Mouse (Mus musculus) intestine, embryonic 16.5 days (tissue): ENCODE results near the gene Uvrag. TPM values are rescaled to one million over a fixed set of nuclear protein-coding genes. Genes with fewer than 3 reads are reported as not detected.
A peak's percentile ranks its signal among the peaks of the same experiment; 100 is the strongest.

Experiments used
- ATAC-seq: fragments of 200-750 bp; cut with Nextera tagmentation; 2 replicates; pipeline ENCODE4 v1.8.0; 2017; ENCODE audit warnings: moderate TSS enrichment, moderate library complexity
- H3K27ac ChIP-seq: fragments of 300-500 bp; sonication (generic); 2 replicates; pipeline ENCODE4 v1.5.1; 2014; ENCODE audit warnings: mild to moderate bottlenecking, low read length
- H3K27me3 ChIP-seq: fragments of 300-500 bp; sonication (generic); replicated peaks from 2 replicates; pipeline ENCODE4 v1.6.1; 2014; ENCODE audit warnings: low read length, control low read depth, mixed read lengths; ENCODE audit not compliant: control insufficient read depth, insufficient read depth
- H3K36me3 ChIP-seq: fragments of 300-500 bp; sonication (generic); 2 replicates; pipeline ENCODE4 v1.6.1; 2014; ENCODE audit warnings: low read length, control low read depth; ENCODE audit not compliant: control insufficient read depth, insufficient read depth
- H3K4me1 ChIP-seq: fragments of 300-500 bp; sonication (generic); 2 replicates; pipeline ENCODE4 v1.6.1; 2014; ENCODE audit warnings: low read length, control low read depth, mixed read lengths; ENCODE audit not compliant: control insufficient read depth, insufficient read depth
- H3K4me2 ChIP-seq: fragments of 300-500 bp; sonication (generic); 2 replicates; pipeline ENCODE4 v1.6.1; 2014; ENCODE audit warnings: low read depth, low read length, control low read depth
- H3K4me3 ChIP-seq: fragments of 300-500 bp; sonication (generic); 2 replicates; pipeline ENCODE4 v1.5.1; 2014; ENCODE audit warnings: mild to moderate bottlenecking, low read length
- H3K9ac ChIP-seq: fragments of 300-500 bp; sonication (generic); 2 replicates; pipeline ENCODE4 v1.6.1; 2014; ENCODE audit warnings: low read depth, low read length
- H3K9me3 ChIP-seq: fragments of 300-500 bp; sonication (generic); 2 replicates; pipeline ENCODE4 v1.6.1; 2016; ENCODE audit warnings: low read length, control low read depth; ENCODE audit not compliant: control insufficient read depth
- WGBS: fragments of 180-500 bp; shearing (Covaris S2); extraction: QIAGEN DNeasy Blood & Tissue Kit; methylation state at CpG from one replicate; pipeline ENCODE4 v1.1.7; 2014; 5-methylcytosine and 5-hydroxymethylcytosine counted together
- polyA plus RNA-seq: library from polyadenylated mRNA; unstranded; fragments of >200 nt; fragmentation: Nextera tagmentation; extraction: Ambion mirVana; gene quantifications from 2 replicates; pipeline ENCODE4 v1.2.1, GENCODE M21; 2015

The Uvrag gene
- polyA plus RNA-seq, 1 experiment from 2014 or later: 17.4 TPM

- Histone ChIP-seq H3K36me3 (no peaks in the 10 kb centered on the region; the same call in 1 of the 2 replicates), H3K9me3 (no peaks in the 10 kb centered on the region), H3K4me3 (no peak overlapping the region), H3K4me2 (no peak overlapping the region), H3K9ac (no peak overlapping the region), H3K4me1 (peaks cover 59% of the 10 kb centered on the region), H3K27ac (no peak overlapping the region), H3K27me3 (no peaks in the 10 kb centered on the region)
- 70% methylated on average over 9 of the region's 9 CpGs for WGBS
- no peak for ATAC-seq
Observed at GRCm38 (mm10) chr7:99169717-99170403, 28.9 kb upstream of the Uvrag start.

GRCm38 (mm10) chr7:99168756-99169155 is 27.8 kb upstream of the Uvrag start:
- no peaks in the 10 kb centered on the region for H3K27me3 ChIP-seq
- H3K36me3 ChIP-seq: no peaks in the 10 kb centered on the region; the same call in 1 of the 2 replicates
- peak overlapping the region; percentile 92 for H3K27ac ChIP-seq
- peaks cover 61% of the 10 kb centered on the region for H3K4me1 ChIP-seq
- no peak for ATAC-seq
- no peaks in the 10 kb centered on the region for H3K9me3 ChIP-seq
- peak overlapping the region; percentile 40 for H3K9ac ChIP-seq
- WGBS: 71% methylated on average over 6 of the region's 6 CpGs
- H3K4me3 ChIP-seq: no peak overlapping the region
- H3K4me2 ChIP-seq: no peak overlapping the region

- Histone ChIP-seq H3K27ac (peak overlapping the region; percentile 92), H3K9ac (peak overlapping the region; percentile 40; the same call in 1 of the 2 replicates), H3K27me3 (no peaks in the 10 kb centered on the region), H3K4me1 (peaks cover 63% of the 10 kb centered on the region), H3K36me3 (no peaks in the 10 kb centered on the region; the same call in 1 of the 2 replicates), H3K4me3 (no peak overlapping the region), H3K4me2 (peak overlapping the region; percentile 13; the same call in 1 of the 2 replicates), H3K9me3 (no peaks in the 10 kb centered on the region)
- WGBS: 43% methylated on average over 5 of the region's 5 CpGs
- ATAC-seq: peak; percentile 94
Observed at GRCm38 (mm10) chr7:99167939-99168338, 27.0 kb upstream of the Uvrag start.

- ATAC-seq: no peak
- no peak overlapping the region; the same call in 1 of the 2 replicates for H3K9ac ChIP-seq
- H3K4me2 ChIP-seq: no peak overlapping the region
- H3K36me3 ChIP-seq: no peaks in the 10 kb centered on the region; the same call in 1 of the 2 replicates
- no peaks in the 10 kb centered on the region for H3K9me3 ChIP-seq
- H3K4me1 ChIP-seq: peaks cover 61% of the 10 kb centered on the region
- H3K27me3 ChIP-seq: no peaks in the 10 kb centered on the region
- 80% methylated on average over 8 of the region's 8 CpGs for WGBS
- no peak overlapping the region for H3K4me3 ChIP-seq
- 0 out of 2 replicates have a peak overlapping the region, but pooled peaks have one; percentile 8 for H3K27ac ChIP-seq
Observed at GRCm38 (mm10) chr7:99166159-99166558, 25.2 kb upstream of the Uvrag start.

- Histone ChIP-seq H3K4me2 (peak overlapping the region; percentile 8; the same call in 1 of the 2 replicates), H3K4me3 (no peak overlapping the region; the same call in 1 of the 2 replicates), H3K9me3 (no peaks in the 10 kb centered on the region), H3K9ac (peak overlapping the region; percentile 1; the same call in 1 of the 2 replicates), H3K27ac (peak overlapping the region; percentile 89), H3K36me3 (no peaks in the 10 kb centered on the region; the same call in 1 of the 2 replicates), H3K27me3 (no peaks in the 10 kb centered on the region), H3K4me1 (peaks cover 69% of the 10 kb centered on the region)
- peak; percentile 14 for ATAC-seq
- 58% methylated on average over 7 of the region's 7 CpGs for WGBS
Observed at GRCm38 (mm10) chr7:99164873-99165410, 24.0 kb upstream of the Uvrag start.

GRCm38 (mm10) chr7:99162462-99162861 is 21.5 kb upstream of the Uvrag start:
- H3K4me1 ChIP-seq: peaks cover 71% of the 10 kb centered on the region
- no peaks in the 10 kb centered on the region for H3K9me3 ChIP-seq
- no peaks in the 10 kb centered on the region for H3K27me3 ChIP-seq
- H3K36me3 ChIP-seq: no peaks in the 10 kb centered on the region
- H3K9ac ChIP-seq: peak overlapping the region; percentile 38; the same call in 1 of the 2 replicates
- H3K4me3 ChIP-seq: no peak overlapping the region
- 89% methylated on average over 7 of the region's 7 CpGs for WGBS
- no peak for ATAC-seq
- H3K27ac ChIP-seq: peak overlapping the region; percentile 89
- H3K4me2 ChIP-seq: 0 out of 2 replicates have a peak overlapping the region, but pooled peaks have one; percentile 10

- no peak overlapping the region for H3K4me3 ChIP-seq
- peak overlapping the region; percentile 89 for H3K27ac ChIP-seq
- no peaks in the 10 kb centered on the region for H3K36me3 ChIP-seq
- no peaks in the 10 kb centered on the region for H3K9me3 ChIP-seq
- ATAC-seq: peak; percentile 31
- 73% methylated on average over 11 of the region's 11 CpGs for WGBS
- peaks cover 72% of the 10 kb centered on the region for H3K4me1 ChIP-seq
- H3K27me3 ChIP-seq: no peaks in the 10 kb centered on the region
- 0 out of 2 replicates have a peak overlapping the region, but pooled peaks have one; percentile 8 for H3K4me2 ChIP-seq
- H3K9ac ChIP-seq: no peak overlapping the region
Observed at GRCm38 (mm10) chr7:99161961-99162360, 21.0 kb upstream of the Uvrag start.

- H3K9ac ChIP-seq: no peak overlapping the region
- H3K4me2 ChIP-seq: 0 out of 2 replicates have a peak overlapping the region, but pooled peaks have one; percentile 9
- ATAC-seq: peak; percentile 77
- H3K9me3 ChIP-seq: no peaks in the 10 kb centered on the region
- 41% methylated on average over 4 of the region's 4 CpGs for WGBS
- H3K36me3 ChIP-seq: no peaks in the 10 kb centered on the region
- no peak overlapping the region for H3K4me3 ChIP-seq
- H3K27ac ChIP-seq: peak overlapping the region; percentile 89
- peaks cover 73% of the 10 kb centered on the region for H3K4me1 ChIP-seq
- H3K27me3 ChIP-seq: no peaks in the 10 kb centered on the region
Observed at GRCm38 (mm10) chr7:99161529-99161928, 20.6 kb upstream of the Uvrag start.

- Histone ChIP-seq H3K9me3 (no peaks in the 10 kb centered on the region), H3K4me1 (peaks cover 75% of the 10 kb centered on the region), H3K27me3 (no peaks in the 10 kb centered on the region), H3K4me2 (0 out of 2 replicates have a peak overlapping the region, but pooled peaks have one; percentile 9), H3K4me3 (no peak overlapping the region), H3K27ac (peak overlapping the region; percentile 89), H3K9ac (peak overlapping the region; percentile 4; the same call in 1 of the 2 replicates), H3K36me3 (no peaks in the 10 kb centered on the region)
- 70% methylated on average over 7 of the region's 7 CpGs for WGBS
- no peak for ATAC-seq
Observed at GRCm38 (mm10) chr7:99160995-99161394, 20.1 kb upstream of the Uvrag start.
